Mouse (Mus musculus): ENCODE measurements around the gene Fermt2.

The Fermt2 gene

GRCm38 (mm10) chr14:45434220-45434619, 95.7 kb downstream of the Fermt2 start:
- no peak for DNase-seq (ENCODE audit: low spot score in 2 of 2)

DNA sequence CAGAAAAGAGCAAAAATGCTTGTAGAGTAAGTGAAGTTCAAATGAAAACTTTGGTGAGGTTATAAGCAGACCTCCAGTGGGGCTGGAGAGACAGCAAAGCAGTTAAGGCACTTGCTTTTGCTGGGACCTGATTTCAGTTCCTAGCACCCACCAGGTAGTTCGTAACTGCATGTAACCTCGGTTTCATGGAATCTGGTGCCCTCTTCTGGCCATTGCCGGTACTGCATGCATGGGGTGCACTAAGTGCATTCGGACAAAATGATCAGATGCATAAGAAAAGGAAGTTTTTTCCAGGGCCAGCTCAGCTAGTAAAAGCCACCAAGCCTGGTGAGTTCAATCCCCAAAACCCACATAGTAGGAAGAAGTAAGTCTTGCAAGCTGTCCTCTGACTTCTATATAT, 97.9 kb downstream of the Fermt2 start:
- peak; percentile 22 to 41 for DNase-seq (ENCODE audit: low spot score in 2 of 2)

- DNase-seq (ENCODE audit: low spot score in 2 of 2), result no peak
These were observed 99.7 kb downstream of the Fermt2 start for GRCm38 (mm10) chr14:45430066-45430842.

DNA sequence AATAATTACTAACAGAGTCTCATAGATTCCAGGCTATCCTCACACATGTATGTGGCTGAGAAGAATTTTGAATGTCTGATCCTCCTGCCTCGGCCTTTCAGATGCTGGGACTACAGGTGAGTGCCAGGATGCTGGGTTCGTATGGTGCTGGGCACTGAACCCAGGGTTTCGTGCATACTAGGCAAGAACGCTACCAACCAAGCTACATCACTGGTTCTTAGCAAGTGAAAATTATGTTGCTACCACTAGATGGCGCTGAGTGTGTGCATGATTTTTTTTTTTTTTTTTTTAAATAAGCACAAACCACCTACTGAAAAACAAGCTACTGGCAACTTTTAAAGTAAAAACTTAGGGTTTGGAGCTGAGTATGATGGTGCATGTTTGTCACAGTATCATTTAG, 106.7 kb downstream of the Fermt2 start:
- DNase-seq (ENCODE audit: low spot score in 2 of 2), result peak in 1 of 2 experiments; percentile 16

DNA sequence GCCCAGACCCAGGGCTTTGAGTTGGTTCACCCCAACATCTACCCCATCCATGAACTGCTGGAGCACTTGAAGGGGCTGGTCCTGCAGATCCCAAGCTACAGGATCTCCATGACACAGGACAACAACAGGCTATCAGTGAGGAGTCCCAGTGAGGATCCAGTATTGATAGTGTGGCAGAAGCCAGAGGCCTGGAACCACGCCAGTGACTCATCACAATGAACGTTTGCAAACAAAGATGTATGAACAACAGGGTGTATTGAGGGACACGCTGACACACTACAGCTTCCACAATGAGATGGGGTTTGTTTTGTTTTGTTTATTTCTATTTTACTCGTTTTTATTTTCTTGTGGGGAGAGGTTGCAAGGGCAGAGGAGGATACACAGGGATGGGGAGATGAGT, 107.5 kb downstream of the Fermt2 start:
- no peak for DNase-seq (ENCODE audit: low spot score in 2 of 2)

GRCm38 (mm10) chr14:45419323-45419722, 110.6 kb downstream of the Fermt2 start:
- no peak for DNase-seq (ENCODE audit: low spot score in 2 of 2)

- DNase-seq (ENCODE audit: low spot score in 2 of 2), result no peak
These were observed 111.4 kb downstream of the Fermt2 start for GRCm38 (mm10) chr14:45418553-45418952.

- DNase-seq (ENCODE audit: low spot score in 2 of 2), result no peak
These were observed 113.7 kb downstream of the Fermt2 start for GRCm38 (mm10) chr14:45416265-45416664.
